Mouse (Mus musculus) liver, embryonic 16.5 days (tissue): Measurements from ENCODE around the gene Dcaf10. TPM values are rescaled to one million over a fixed set of nuclear protein-coding genes. Genes with fewer than 3 reads are reported as not detected.
A peak's percentile ranks its signal among the peaks of the same experiment; 100 is the strongest.

Source experiments
- ATAC-seq: fragments of 200-750 bp; cut with Nextera tagmentation; 2 replicates; pipeline ENCODE4 v1.8.0; 2017; ENCODE audit warnings: low read depth, mild to moderate bottlenecking, moderate number of reproducible peaks, moderate library complexity
- H3K27ac ChIP-seq: fragments of 300-500 bp; sonication (generic); 2 replicates; pipeline ENCODE4 v1.5.1; 2014; ENCODE audit warnings: mild to moderate bottlenecking, low read length
- H3K27me3 ChIP-seq: fragments of 300-500 bp; sonication (generic); 2 replicates; pipeline ENCODE4 v1.6.1; 2014; ENCODE audit warnings: low read depth, low read length, mixed read lengths; ENCODE audit not compliant: control insufficient read depth, insufficient read depth
- H3K36me3 ChIP-seq: fragments of 300-500 bp; sonication (generic); 2 replicates; pipeline ENCODE4 v1.6.1; 2014; ENCODE audit warnings: mild to moderate bottlenecking; ENCODE audit not compliant: control insufficient read depth, insufficient read depth
- H3K4me1 ChIP-seq: fragments of 300-500 bp; sonication (generic); 2 replicates; pipeline ENCODE4 v1.6.1; 2014; ENCODE audit warnings: low read depth, low read length, mixed read lengths; ENCODE audit not compliant: control insufficient read depth
- H3K4me2 ChIP-seq: fragments of 300-500 bp; sonication (generic); 2 replicates; pipeline ENCODE4 v1.6.1; 2014; ENCODE audit warnings: low read depth, low read length, mixed read lengths
- H3K4me3 ChIP-seq: fragments of 300-500 bp; sonication (generic); 2 replicates; pipeline ENCODE4 v1.5.1; 2014; ENCODE audit warnings: low read depth, mild to moderate bottlenecking, low read length
- H3K9ac ChIP-seq: fragments of 300-500 bp; sonication (generic); 2 replicates; pipeline ENCODE4 v1.6.1; 2014; ENCODE audit warnings: low read depth, low read length
- H3K9me3 ChIP-seq: fragments of 300-500 bp; sonication (generic); replicated peaks from 2 replicates; pipeline ENCODE4 v1.6.1; 2016; ENCODE audit warnings: low read length; ENCODE audit not compliant: control insufficient read depth
- whole genome bisulfite sequencing: fragments of 180-500 bp; shearing (Covaris S2); extraction: QIAGEN DNeasy Blood & Tissue Kit; methylation state at CpG from one replicate; pipeline ENCODE4 v1.1.7; 2014; ENCODE audit not compliant: insufficient replicate concordance; 5-methylcytosine and 5-hydroxymethylcytosine counted together
- polyA plus RNA-seq: library from polyadenylated mRNA; unstranded; fragments of >200 nt; fragmentation: Nextera tagmentation; extraction: Ambion mirVana; gene quantifications from 2 replicates; pipeline ENCODE4 v1.2.1, GENCODE M21; 2015

Dcaf10 gene
- 5.1 and 6.2 TPM in 2 replicates for polyA plus RNA-seq

- WGBS, result 2% methylated on average over 42 of the region's 42 CpGs
- H3K9me3 ChIP-seq, result no peaks in the 10 kb centered on the region
- peak within 1 kb of the TSS; percentile 75 for H3K9ac ChIP-seq
- ATAC-seq, result peak; percentile 89
- peak within 1 kb of the TSS; percentile 96 for H3K27ac ChIP-seq
- H3K4me1 ChIP-seq, result peaks cover 14% of the 10 kb centered on the region
- peak within 1 kb of the TSS; percentile 91 for H3K4me2 ChIP-seq
- H3K27me3 ChIP-seq, result no peaks in the 10 kb centered on the region
- peak within 1 kb of the TSS; percentile 67 for H3K4me3 ChIP-seq
- no peaks in the 10 kb centered on the region; the same call in 1 of the 2 replicates for H3K36me3 ChIP-seq
Observed at GRCm38 (mm10) chr4:45341669-45342249, at the start of gene Dcaf10. Dcaf10 (plus strand) TSS chr4:45342101.

DNA sequence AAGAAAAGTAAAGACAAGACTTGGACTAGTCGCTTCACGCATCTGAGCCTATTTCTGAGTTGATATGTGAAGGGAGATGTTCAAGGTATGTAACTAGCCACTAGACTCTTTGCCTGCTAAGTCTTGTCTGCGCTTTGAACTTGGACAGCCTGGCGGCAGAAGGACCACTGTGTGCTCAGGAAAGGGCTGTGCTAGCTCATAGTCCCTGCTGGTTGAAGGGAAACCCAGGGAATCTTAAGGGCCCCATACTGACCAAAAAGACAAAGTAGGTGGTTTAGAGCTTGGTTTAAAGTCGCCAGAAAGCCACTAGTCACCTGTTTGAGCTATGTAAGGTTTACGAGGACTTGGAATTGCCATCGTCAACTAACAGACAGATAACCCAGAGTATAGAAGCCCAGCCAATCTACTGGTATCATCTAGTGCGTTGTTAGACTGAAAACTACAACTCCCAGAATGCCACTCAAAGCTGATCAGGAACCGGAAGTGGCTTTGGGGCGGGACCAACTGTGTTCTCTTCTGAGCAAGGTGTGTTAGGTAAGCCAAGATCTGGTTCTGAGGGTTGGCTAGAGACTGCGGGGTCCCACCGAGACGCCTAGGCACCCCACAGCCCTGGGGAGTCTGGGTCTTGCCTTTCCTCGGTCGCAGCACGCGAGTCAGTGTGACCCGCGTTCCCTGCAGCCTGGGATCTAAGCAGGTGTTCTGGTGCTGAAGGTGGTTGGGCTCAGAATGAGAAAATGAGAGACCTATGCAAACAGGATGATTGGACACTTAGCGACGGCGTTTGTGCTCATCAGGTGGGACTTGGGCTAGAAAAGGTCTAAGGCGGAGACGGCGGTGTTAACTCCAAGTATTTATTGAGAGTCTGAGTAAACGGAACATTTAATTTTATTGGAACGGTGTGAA lies 45.0 kb upstream of the Dcaf10 start, which contains the start of gene Trmt10b:
Trmt10b (plus strand) TSS at position 466 of the 903 bp plus-strand sequence.
- peaks cover 3% of the 10 kb centered on the region; the same call in 1 of the 2 replicates for H3K4me1 ChIP-seq
- no peak within 1 kb of the TSS for H3K27ac ChIP-seq
- peak within 1 kb of the TSS; percentile 70 for H3K4me3 ChIP-seq
- H3K36me3 ChIP-seq, result no peaks in the 10 kb centered on the region; the same call in 1 of the 2 replicates
- ATAC-seq, result peak; percentile 79
- H3K9me3 ChIP-seq, result no peaks in the 10 kb centered on the region
- 15% methylated on average over 27 of the region's 27 CpGs for WGBS
- no peaks in the 10 kb centered on the region for H3K27me3 ChIP-seq
- H3K9ac ChIP-seq, result peak within 1 kb of the TSS; percentile 68
- H3K4me2 ChIP-seq, result peak within 1 kb of the TSS; percentile 87

- ATAC-seq, result no peak
- Histone ChIP-seq H3K4me2 (no peak overlapping the region), H3K27me3 (no peaks in the 10 kb centered on the region), H3K9ac (no peak overlapping the region), H3K9me3 (no peaks in the 10 kb centered on the region), H3K4me1 (no peaks in the 10 kb centered on the region), H3K27ac (no peak overlapping the region), H3K36me3 (peaks cover 12% of the 10 kb centered on the region), H3K4me3 (no peak overlapping the region)
- 85% methylated on average over 14 of the region's 14 CpGs for WGBS
Observed at GRCm38 (mm10) chr4:45305536-45305935, 36.4 kb upstream of the Dcaf10 start.

DNA sequence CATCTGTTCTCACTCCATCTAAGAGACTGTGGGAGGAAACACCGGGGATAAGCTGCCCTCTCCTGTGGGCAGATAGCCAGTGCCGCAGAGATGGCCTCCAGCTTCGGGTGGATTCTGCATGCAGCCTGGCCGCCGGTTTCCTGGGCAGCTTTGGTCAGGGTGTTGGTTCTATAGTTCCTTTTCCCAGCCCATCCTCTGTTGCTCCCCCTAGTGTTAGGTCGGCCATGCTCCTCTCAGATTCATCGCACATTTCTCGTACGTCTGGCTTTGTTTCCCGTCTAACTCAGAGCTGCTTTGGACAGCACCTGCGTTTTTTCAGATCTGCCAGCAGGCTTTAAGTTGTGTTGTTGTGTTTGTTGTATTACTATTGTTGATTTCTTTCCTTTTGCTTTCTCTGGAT lies 33.9 kb upstream of the Dcaf10 start:
- Histone ChIP-seq H3K4me3 (no peak overlapping the region), H3K27me3 (no peaks in the 10 kb centered on the region), H3K4me2 (no peak overlapping the region), H3K4me1 (no peaks in the 10 kb centered on the region), H3K27ac (no peak overlapping the region), H3K36me3 (peaks cover 12% of the 10 kb centered on the region), H3K9me3 (no peaks in the 10 kb centered on the region), H3K9ac (no peak overlapping the region)
- 40% methylated on average over 11 of the region's 11 CpGs for WGBS
- no peak for ATAC-seq

GRCm38 (mm10) chr4:45308606-45309005 lies 33.3 kb upstream of the Dcaf10 start:
- Histone ChIP-seq H3K27me3 (no peaks in the 10 kb centered on the region), H3K27ac (no peak overlapping the region), H3K9ac (no peak overlapping the region), H3K36me3 (peaks cover 12% of the 10 kb centered on the region), H3K9me3 (no peaks in the 10 kb centered on the region), H3K4me3 (no peak overlapping the region), H3K4me1 (no peaks in the 10 kb centered on the region), H3K4me2 (no peak overlapping the region)
- 77% methylated on average over 6 of the region's 6 CpGs for WGBS
- no peak for ATAC-seq

DNA sequence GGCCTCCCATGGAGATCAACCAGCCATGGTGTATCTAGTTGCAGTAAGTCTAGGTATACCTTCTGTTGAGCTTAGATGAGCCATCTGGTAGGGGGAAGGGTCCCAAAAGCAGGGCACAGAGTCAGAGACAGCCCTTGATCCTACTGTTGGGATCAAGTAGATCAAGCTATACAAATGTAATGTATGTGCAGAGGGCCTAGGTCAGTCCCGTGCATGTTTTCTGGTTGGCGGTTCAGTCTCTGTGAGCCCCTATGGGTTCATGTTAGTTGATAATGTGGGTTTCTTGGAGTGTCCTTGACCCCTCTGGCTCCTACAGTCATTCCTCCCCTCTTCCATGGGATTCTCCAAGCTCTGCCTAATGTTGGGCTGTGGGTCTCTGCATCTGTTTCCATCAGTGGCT lies 30.8 kb upstream of the Dcaf10 start:
- H3K36me3 ChIP-seq, result peaks cover 3% of the 10 kb centered on the region; the same call in 1 of the 2 replicates
- H3K4me3 ChIP-seq, result no peak overlapping the region
- no peak for ATAC-seq
- no peaks in the 10 kb centered on the region for H3K9me3 ChIP-seq
- no peak overlapping the region for H3K9ac ChIP-seq
- H3K4me1 ChIP-seq, result no peaks in the 10 kb centered on the region
- no peak overlapping the region for H3K27ac ChIP-seq
- H3K27me3 ChIP-seq, result no peaks in the 10 kb centered on the region
- H3K4me2 ChIP-seq, result no peak overlapping the region
- WGBS, result 85% methylated on average over 2 of the region's 2 CpGs

GRCm38 (mm10) chr4:45320159-45320816 lies 21.6 kb upstream of the Dcaf10 start:
- peak overlapping the region; percentile 79 for H3K4me2 ChIP-seq

DNA sequence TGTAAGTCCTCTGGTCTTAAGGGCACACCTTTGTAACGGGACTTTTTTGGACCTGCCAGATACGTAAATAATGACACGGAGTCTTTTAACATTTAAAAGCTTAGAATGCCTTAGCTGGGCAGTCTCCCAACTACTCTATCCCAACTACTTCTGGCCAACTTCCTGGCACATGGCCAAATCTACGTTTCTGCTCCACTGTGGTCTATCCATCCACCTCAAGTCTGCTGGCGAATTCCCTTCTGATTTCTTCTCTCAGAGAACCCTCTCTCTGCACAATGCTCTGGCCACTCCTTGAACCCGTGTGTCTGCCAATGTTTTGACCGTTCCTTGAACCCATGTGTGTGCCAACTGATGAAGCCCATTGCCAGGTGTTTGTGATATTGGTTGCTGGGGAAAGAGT lies 10.8 kb upstream of the Dcaf10 start:
- Histone ChIP-seq H3K4me2 (no peak overlapping the region), H3K4me3 (no peak overlapping the region), H3K27me3 (no peaks in the 10 kb centered on the region; the same call in 1 of the 2 replicates), H3K36me3 (no peaks in the 10 kb centered on the region), H3K4me1 (no peaks in the 10 kb centered on the region), H3K27ac (no peak overlapping the region), H3K9ac (no peak overlapping the region), H3K9me3 (no peaks in the 10 kb centered on the region)
- no peak for ATAC-seq
- WGBS, result 63% methylated on average over 7 of the region's 7 CpGs

More at GRCm38 (mm10) chr4:45320159-45320816, 21.6 kb upstream of the Dcaf10 start:
- under 1% methylated on average over 56 of the region's 56 CpGs for WGBS
- H3K4me3 ChIP-seq, result peak overlapping the region; percentile 88
- H3K4me1 ChIP-seq, result peaks cover 11% of the 10 kb centered on the region; the same call in 1 of the 2 replicates
- peaks cover 12% of the 10 kb centered on the region for H3K36me3 ChIP-seq
- ATAC-seq, result peak; percentile 82
- H3K9me3 ChIP-seq, result no peaks in the 10 kb centered on the region
- H3K27ac ChIP-seq, result peak overlapping the region; percentile 81
- H3K27me3 ChIP-seq, result no peaks in the 10 kb centered on the region
- peak overlapping the region; percentile 89 for H3K9ac ChIP-seq
